Mouse (Mus musculus) adrenal gland, adult (tissue): ENCODE data around the gene 9930104L06Rik.

Source experiments
- DNase-seq, 2 experiments: peaks; one replicate each; pipeline ENCODE4 v3.0.0; 2022 to 2023; ENCODE audit warnings: low spot score in 1 of 2; ENCODE audit not compliant: inconsistent age in 2 of 2

Gene 9930104L06Rik

GRCm38 (mm10) chr4:124989787-124990253, 53.0 kb downstream of the 9930104L06Rik start:
- no peak for DNase-seq

DNA sequence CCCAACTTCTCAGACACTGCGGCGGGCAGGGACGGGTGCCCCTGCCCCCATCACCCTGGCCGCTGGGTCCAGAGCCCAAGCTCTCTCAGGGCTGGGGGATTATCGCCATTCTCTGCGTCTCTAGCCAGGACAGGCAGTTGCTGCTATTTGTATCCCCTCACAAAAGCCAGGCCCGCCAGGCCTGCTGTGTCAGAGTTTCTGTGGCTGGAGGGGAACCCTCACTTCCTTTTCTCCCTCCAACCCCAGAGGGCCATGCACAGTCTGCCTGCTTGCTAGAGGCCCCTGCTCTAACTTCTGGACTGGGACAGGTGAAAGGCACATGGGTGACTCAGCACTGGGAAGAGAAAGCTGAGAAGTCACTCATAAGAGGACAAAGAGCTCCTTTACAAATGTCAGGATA, 53.5 kb downstream of the 9930104L06Rik start:
- DNase-seq: no peak
